Mouse (Mus musculus) MEL (cell line): Measurements from ENCODE around the gene Fam89a. TPM values are rescaled to one million over a fixed set of nuclear protein-coding genes. Genes with fewer than 3 reads are reported as not detected.

ENCODE experiments used
- DNase-seq: peaks from one replicate; pipeline ENCODE4 v3.0.0; 2011; ENCODE audit warnings: low read depth, low spot score
- H3K27ac ChIP-seq: 2 replicates; pipeline ENCODE4 v1.5.1; 2012; ENCODE audit warnings: low read depth, mild to moderate bottlenecking, control low read depth, low read length, moderate library complexity; ENCODE audit not compliant: control insufficient read depth
- H3K27me3 ChIP-seq, 2 experiments: fragments of 150-350 bp in 1 of 2; sonication (generic) in 1 of 2; 2 replicates each; pipeline ENCODE4 v1.6.1; 2012; ENCODE audit warnings: low read length in 2 of 2, mild to moderate bottlenecking in 2 of 2, improper control_type of control experiment in 1 of 2, moderate library complexity in 1 of 2; ENCODE audit not compliant: insufficient read depth in 2 of 2, control insufficient read depth in 1 of 2
- H3K36me3 ChIP-seq, 2 experiments: 2 replicates each; pipeline ENCODE4 v1.6.1; 2012 to 2014; ENCODE audit warnings: low read length in 2 of 2, improper control_type of control experiment in 1 of 2, inconsistent platforms in 1 of 2, mild to moderate bottlenecking in 1 of 2; ENCODE audit not compliant: insufficient read depth in 2 of 2, control insufficient read depth in 1 of 2
- H3K4me1 ChIP-seq, 2 experiments: fragments of 150-350 bp in 1 of 2; sonication (generic) in 1 of 2; 2 replicates each; pipeline ENCODE4 v1.6.1; 2012; ENCODE audit warnings: low read length in 2 of 2, improper control_type of control experiment in 1 of 2, mild to moderate bottlenecking in 1 of 2; ENCODE audit not compliant: insufficient read depth in 2 of 2, control insufficient read depth in 1 of 2
- H3K4me3 ChIP-seq, 2 experiments: fragments of 150-350 bp in 1 of 2; sonication (generic) in 1 of 2; 2 replicates each; pipeline ENCODE4 v1.5.1; 2012; ENCODE audit warnings: low read depth in 2 of 2, low read length in 2 of 2, mild to moderate bottlenecking in 2 of 2, moderate library complexity in 2 of 2, control low read depth in 1 of 2, improper control_type of control experiment in 1 of 2; ENCODE audit not compliant: control insufficient read depth in 1 of 2, insufficient read depth in 1 of 2
- H3K79me2 ChIP-seq: 2 replicates; pipeline ENCODE4 v1.6.1; 2012; ENCODE audit warnings: mild to moderate bottlenecking, low read length, moderate library complexity; ENCODE audit not compliant: control insufficient read depth, poor library complexity, insufficient read depth
- H3K9ac ChIP-seq: 2 replicates; pipeline ENCODE4 v1.6.1; 2012; ENCODE audit warnings: low read depth, mild to moderate bottlenecking, control low read depth, low read length, moderate library complexity; ENCODE audit not compliant: control insufficient read depth, poor library complexity, severe bottlenecking
- H3K9me3 ChIP-seq: fragments of 150-350 bp; sonication (generic); replicated peaks from 2 replicates; pipeline ENCODE4 v1.6.1; 2012; ENCODE audit warnings: mild to moderate bottlenecking, low read length, improper control_type of control experiment, moderate library complexity; ENCODE audit not compliant: insufficient read depth
- BHLHE40 ChIP-seq: IDR thresholded peaks from 2 replicates; pipeline ENCODE4 v1.6.1; 2012; ENCODE audit warnings: low read depth, mild to moderate bottlenecking, inconsistent platforms, low read length, improper control_type of control experiment, borderline replicate concordance
- CHD1 ChIP-seq: IDR thresholded peaks from 2 replicates; pipeline ENCODE4 v1.6.1; 2012; ENCODE audit warnings: low read depth, mild to moderate bottlenecking, inconsistent platforms, low read length, improper control_type of control experiment
- CHD2 ChIP-seq: IDR thresholded peaks from 2 replicates; pipeline ENCODE4 v1.6.1; 2011; ENCODE audit warnings: low read length, improper control_type of control experiment
- E2F4 ChIP-seq: IDR thresholded peaks from 2 replicates; pipeline ENCODE4 v1.6.1; 2011; ENCODE audit warnings: low read depth, low read length, improper control_type of control experiment, borderline replicate concordance
- ELF1 ChIP-seq: IDR thresholded peaks from 2 replicates; pipeline ENCODE4 v1.6.1; 2014; ENCODE audit warnings: low read depth, mild to moderate bottlenecking, inconsistent platforms, low read length, improper control_type of control experiment, moderate library complexity
- ETS1 ChIP-seq: IDR thresholded peaks from 2 replicates; pipeline ENCODE4 v1.6.1; 2012; ENCODE audit warnings: low read depth, mild to moderate bottlenecking, inconsistent platforms, low read length, improper control_type of control experiment, moderate library complexity
- GATA1 ChIP-seq: IDR thresholded peaks from 2 replicates; pipeline ENCODE4 v1.6.1; 2011; ENCODE audit warnings: low read depth, low read length, improper control_type of control experiment
- HCFC1 ChIP-seq: IDR thresholded peaks from 2 replicates; pipeline ENCODE4 v1.6.1; 2012; ENCODE audit warnings: low read depth, mild to moderate bottlenecking, inconsistent platforms, low read length, improper control_type of control experiment, moderate library complexity
- JUND ChIP-seq: IDR thresholded peaks from 2 replicates; pipeline ENCODE4 v1.6.1; 2011; ENCODE audit warnings: low read depth, mild to moderate bottlenecking, improper control_type of control experiment, low read length
- KAT2A ChIP-seq: conservative IDR thresholded peaks from 2 replicates; pipeline ENCODE4 v1.6.1; 2012; ENCODE audit warnings: low read depth, low read length, improper control_type of control experiment, inconsistent platforms
- MAFK ChIP-seq: IDR thresholded peaks from 2 replicates; pipeline ENCODE4 v1.6.1; 2011; ENCODE audit warnings: low read depth, mild to moderate bottlenecking, low read length, improper control_type of control experiment, borderline replicate concordance
- MAX ChIP-seq: IDR thresholded peaks from 2 replicates; pipeline ENCODE4 v1.6.1; 2011; ENCODE audit warnings: low read length, improper control_type of control experiment
- MAZ ChIP-seq: IDR thresholded peaks from 2 replicates; pipeline ENCODE4 v1.6.1; 2012; ENCODE audit warnings: low read depth, mild to moderate bottlenecking, inconsistent platforms, low read length, improper control_type of control experiment
- MXI1 ChIP-seq: IDR thresholded peaks from 2 replicates; pipeline ENCODE4 v1.6.1; 2011; ENCODE audit warnings: mild to moderate bottlenecking, low read depth, low read length, improper control_type of control experiment
- MYB ChIP-seq: IDR thresholded peaks from 2 replicates; pipeline ENCODE4 v1.6.1; 2011; ENCODE audit warnings: mild to moderate bottlenecking, low read depth, low read length, improper control_type of control experiment
- NELFE ChIP-seq: IDR thresholded peaks from 2 replicates; pipeline ENCODE4 v1.6.1; 2011; ENCODE audit warnings: low read depth, low read length, improper control_type of control experiment
- NRF1 ChIP-seq: IDR thresholded peaks from 2 replicates; pipeline ENCODE4 v1.6.1; 2014; ENCODE audit warnings: low read depth, mild to moderate bottlenecking, inconsistent platforms, low read length, improper control_type of control experiment, moderate library complexity; ENCODE audit not compliant: poor library complexity, insufficient read depth, severe bottlenecking
- POLR2A ChIP-seq, 2 experiments: IDR thresholded peaks; 2 replicates each; pipeline ENCODE4 v1.6.1; 2011 to 2012; ENCODE audit warnings: low read length in 2 of 2, mild to moderate bottlenecking in 2 of 2, control low read depth in 1 of 2, improper control_type of control experiment in 1 of 2, low read depth in 1 of 2, moderate library complexity in 1 of 2; ENCODE audit not compliant: control insufficient read depth in 1 of 2, insufficient read depth in 1 of 2, poor library complexity in 1 of 2
- POLR2AphosphoS2 ChIP-seq: IDR thresholded peaks from 2 replicates; pipeline ENCODE4 v1.6.1; 2011; ENCODE audit warnings: low read length, improper control_type of control experiment
- RAD21 ChIP-seq: IDR thresholded peaks from 2 replicates; pipeline ENCODE4 v1.6.1; 2011; ENCODE audit warnings: mild to moderate bottlenecking, low read depth, low read length, improper control_type of control experiment
- RCOR1 ChIP-seq: IDR thresholded peaks from 2 replicates; pipeline ENCODE4 v1.6.1; 2012; ENCODE audit warnings: low read depth, mild to moderate bottlenecking, inconsistent platforms, low read length, improper control_type of control experiment
- SIN3A ChIP-seq: IDR thresholded peaks from 2 replicates; pipeline ENCODE4 v1.6.1; 2012; ENCODE audit warnings: low read length, improper control_type of control experiment, inconsistent platforms
- SMC3 ChIP-seq: IDR thresholded peaks from 2 replicates; pipeline ENCODE4 v1.6.1; 2011; ENCODE audit warnings: low read depth, low read length, improper control_type of control experiment
- TAL1 ChIP-seq: IDR thresholded peaks from 2 replicates; pipeline ENCODE4 v1.6.1; 2012; ENCODE audit warnings: mild to moderate bottlenecking, inconsistent platforms, low read length, moderate library complexity, mixed read lengths
- TBP ChIP-seq: IDR thresholded peaks from 2 replicates; pipeline ENCODE4 v1.8.0; 2011; ENCODE audit warnings: low read depth, low read length, improper control_type of control experiment
- TCF12 ChIP-seq: IDR thresholded peaks from 2 replicates; pipeline ENCODE4 v1.6.1; 2014; ENCODE audit warnings: low read depth, mild to moderate bottlenecking, inconsistent platforms, low read length, improper control_type of control experiment, moderate library complexity
- UBTF ChIP-seq: IDR thresholded peaks from 2 replicates; pipeline ENCODE4 v1.6.1; 2012; ENCODE audit warnings: low read depth, mild to moderate bottlenecking, inconsistent platforms, low read length, improper control_type of control experiment, moderate library complexity, borderline replicate concordance; ENCODE audit not compliant: insufficient read depth
- USF1 ChIP-seq: IDR thresholded peaks from 2 replicates; pipeline ENCODE4 v1.6.1; 2014; ENCODE audit warnings: low read depth, mild to moderate bottlenecking, inconsistent platforms, low read length, improper control_type of control experiment, moderate library complexity
- USF2 ChIP-seq, 2 experiments: IDR thresholded peaks; 2 replicates each; pipeline ENCODE4 v1.6.1; 2011 to 2012; ENCODE audit warnings: improper control_type of control experiment in 2 of 2, low read length in 2 of 2, borderline replicate concordance in 1 of 2, inconsistent platforms in 1 of 2, low read depth in 1 of 2, mild to moderate bottlenecking in 1 of 2; ENCODE audit not compliant: insufficient read depth in 1 of 2
- ZKSCAN1 ChIP-seq: IDR thresholded peaks from 2 replicates; pipeline ENCODE4 v1.6.1; 2012; ENCODE audit warnings: low read depth, mild to moderate bottlenecking, inconsistent platforms, low read length, improper control_type of control experiment, moderate library complexity
- ZMIZ1 ChIP-seq: IDR thresholded peaks from 2 replicates; pipeline ENCODE4 v1.6.1; 2012; ENCODE audit warnings: low read depth, mild to moderate bottlenecking, inconsistent platforms, low read length, improper control_type of control experiment, moderate library complexity
- polyA plus RNA-seq, 2 experiments: library from polyadenylated mRNA; stranded (reverse) in 1 of 2; unstranded in 1 of 2; fragments of >175 nt in 1 of 2; fragments of >200 nt in 1 of 2; gene quantifications; 2 replicates each; pipeline versions ENCODE4 v1.2.1 to v1.2.4; 2012; ENCODE audit warnings: low replicate concordance in 2 of 2, low read depth in 1 of 2; ENCODE audit not compliant: insufficient read length in 2 of 2, insufficient read depth in 1 of 2, missing spikeins in 1 of 2
- total RNA-seq: library from RNA; depleted of rRNA; stranded (reverse); fragments of 300-350 nt; gene quantifications from 2 replicates; pipeline ENCODE4 v1.2.3, GENCODE M21; 2012

Gene Fam89a
- total and polyA plus RNA-seq, 3 experiments: 0.31 to 1.8 TPM; not detected in 1

DNA sequence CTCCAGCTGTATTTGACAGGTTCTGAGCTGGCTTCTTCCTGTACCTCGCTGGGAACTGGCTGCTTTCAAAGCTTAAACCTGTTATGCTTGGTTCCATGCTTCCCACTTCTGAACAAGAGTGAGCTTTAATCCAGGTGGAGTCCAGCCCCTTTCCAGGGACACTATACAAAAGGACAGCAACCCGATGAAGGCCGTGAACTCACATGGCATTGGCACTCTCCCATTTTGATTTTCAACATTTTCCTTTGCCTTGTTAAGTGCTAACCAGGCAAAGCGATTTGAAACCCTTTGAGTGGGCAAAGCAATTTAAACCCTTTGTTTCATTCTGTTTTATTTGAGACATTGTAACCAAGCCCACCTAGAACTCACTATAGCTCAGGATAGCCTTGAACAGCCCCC lies 3.2 kb upstream of the Fam89a start:
- H3K27ac ChIP-seq: no peak overlapping the region
- no peak overlapping the region for H3K4me3 ChIP-seq
- H3K79me2 ChIP-seq: peaks cover 2% of the 10 kb centered on the region; the same call in 1 of the 2 replicates
- no peaks in the 10 kb centered on the region; a peak in 1 of 4 replicates for H3K36me3 ChIP-seq
- no peak for TF ChIP-seq USF1
- TF ChIP-seq RCOR1: no peak
- TF ChIP-seq MAX: no peak
- no peak for TF ChIP-seq SIN3A
- no peak for TF ChIP-seq NELFE
- no peak for TF ChIP-seq NRF1
- TF ChIP-seq ELF1: no peak
- TF ChIP-seq ZMIZ1: no peak
- TF ChIP-seq CHD2: no peak
- TF ChIP-seq GATA1: no peak
- no peak for TF ChIP-seq POLR2AphosphoS2
- no peak for TF ChIP-seq USF2 (IDR thresholded peaks at IDR 0.05; ENCODE audit: borderline replicate concordance in 1 of 2, insufficient read depth in 1 of 2, low read depth in 1 of 2, low read length in 2 of 2)
- TF ChIP-seq POLR2A (IDR thresholded peaks at IDR 0.05; ENCODE audit: control insufficient read depth in 1 of 2, insufficient read depth in 1 of 2, low read depth in 1 of 2, low read length in 2 of 2, poor library complexity in 1 of 2): no peak
- no peak for TF ChIP-seq MAZ
- TF ChIP-seq TBP: no peak
- TF ChIP-seq CHD1: no peak
- TF ChIP-seq TCF12: no peak
- TF ChIP-seq KAT2A: no peak
- H3K27me3 ChIP-seq: no peaks in the 10 kb centered on the region
- H3K9ac ChIP-seq: no peak overlapping the region
- H3K9me3 ChIP-seq: no peaks in the 10 kb centered on the region
- DNase-seq: no peak
- peaks cover 2 to 10% of the 10 kb centered on the region in 2 experiments for H3K4me1 ChIP-seq

DNA sequence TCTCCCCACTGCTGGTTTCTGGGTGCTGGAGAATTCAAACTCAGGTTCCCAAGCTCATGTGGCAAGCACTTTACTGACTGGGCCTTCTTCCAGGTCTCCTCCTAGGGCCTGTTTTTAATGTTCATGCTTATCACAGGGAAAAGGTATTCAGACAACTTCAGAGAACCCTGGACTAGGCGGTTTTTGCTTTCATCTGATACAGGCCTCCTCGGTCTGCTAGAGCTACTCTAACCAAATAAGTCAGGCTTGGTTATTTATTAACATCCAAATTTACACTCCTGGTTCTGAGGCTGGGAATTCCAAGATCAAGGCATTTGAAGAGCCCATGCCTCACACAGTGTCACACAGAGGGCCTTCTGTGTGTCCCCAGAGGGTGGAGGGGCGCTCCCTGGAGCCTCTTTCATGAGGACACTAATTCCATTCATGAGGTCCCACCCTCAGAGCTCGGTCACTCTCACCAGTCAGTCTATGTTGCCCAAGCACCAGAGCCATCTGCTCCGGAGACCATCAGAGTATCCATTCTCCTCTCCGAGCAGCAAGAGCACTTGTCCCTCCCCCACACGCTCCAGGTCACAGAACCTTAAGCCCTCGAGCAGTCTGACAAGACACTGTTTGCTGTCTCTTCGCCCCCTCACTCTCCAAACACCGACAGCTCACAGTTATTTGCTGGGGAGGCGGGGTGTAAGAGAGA lies 2.6 kb upstream of the Fam89a start:
- Histone ChIP-seq H3K4me3 (no peak overlapping the region), H3K27ac (no peak overlapping the region), H3K27me3 (no peaks in the 10 kb centered on the region), H3K36me3 (no peaks in the 10 kb centered on the region; a peak in 1 of 4 replicates), H3K79me2 (peaks cover 2% of the 10 kb centered on the region; the same call in 1 of the 2 replicates), H3K4me1 (peaks cover 2 to 10% of the 10 kb centered on the region in 2 experiments), H3K9me3 (no peaks in the 10 kb centered on the region), H3K9ac (no peak overlapping the region)
- no peak for DNase-seq
- TF ChIP-seq RAD21 (no peak), TAL1 (no peak), MYB (no peak), E2F4 (no peak), ETS1 (no peak), BHLHE40 (no peak), HCFC1 (no peak), NRF1 (no peak), UBTF (no peak), NELFE (no peak), CHD2 (no peak), JUND (no peak), MXI1 (no peak), ZKSCAN1 (no peak), MAFK (no peak), SIN3A (no peak), SMC3 (no peak), POLR2AphosphoS2 (no peak)
